Mouse (Mus musculus) stomach, postnatal 0 days (tissue): ENCODE results near the gene Cmas.

Experiments used
- CTCF ChIP-seq: IDR thresholded peaks from 2 replicates; pipeline ENCODE4 v1.5.1; 2016; ENCODE audit warnings: antibody characterized with exemption, low read depth, mild to moderate bottlenecking, moderate library complexity
- EP300 ChIP-seq: optimal IDR thresholded peaks from 2 replicates; pipeline ENCODE3; 2016; ENCODE audit warnings: antibody characterized with exemption

GRCm38 (mm10) chr6:142780574-142781033 is 24.1 kb downstream of the Cmas start:
- TF ChIP-seq EP300 (no peak), CTCF (no peak)
